Mouse (Mus musculus): ENCODE results near the gene Eno2. TPM values are rescaled to one million over a fixed set of nuclear protein-coding genes. Genes with fewer than 3 reads are reported as not detected.

The Eno2 gene
- total and polyA plus RNA-seq, 3 experiments: 20.8 to 24.6 (median 23.6) TPM

DNA sequence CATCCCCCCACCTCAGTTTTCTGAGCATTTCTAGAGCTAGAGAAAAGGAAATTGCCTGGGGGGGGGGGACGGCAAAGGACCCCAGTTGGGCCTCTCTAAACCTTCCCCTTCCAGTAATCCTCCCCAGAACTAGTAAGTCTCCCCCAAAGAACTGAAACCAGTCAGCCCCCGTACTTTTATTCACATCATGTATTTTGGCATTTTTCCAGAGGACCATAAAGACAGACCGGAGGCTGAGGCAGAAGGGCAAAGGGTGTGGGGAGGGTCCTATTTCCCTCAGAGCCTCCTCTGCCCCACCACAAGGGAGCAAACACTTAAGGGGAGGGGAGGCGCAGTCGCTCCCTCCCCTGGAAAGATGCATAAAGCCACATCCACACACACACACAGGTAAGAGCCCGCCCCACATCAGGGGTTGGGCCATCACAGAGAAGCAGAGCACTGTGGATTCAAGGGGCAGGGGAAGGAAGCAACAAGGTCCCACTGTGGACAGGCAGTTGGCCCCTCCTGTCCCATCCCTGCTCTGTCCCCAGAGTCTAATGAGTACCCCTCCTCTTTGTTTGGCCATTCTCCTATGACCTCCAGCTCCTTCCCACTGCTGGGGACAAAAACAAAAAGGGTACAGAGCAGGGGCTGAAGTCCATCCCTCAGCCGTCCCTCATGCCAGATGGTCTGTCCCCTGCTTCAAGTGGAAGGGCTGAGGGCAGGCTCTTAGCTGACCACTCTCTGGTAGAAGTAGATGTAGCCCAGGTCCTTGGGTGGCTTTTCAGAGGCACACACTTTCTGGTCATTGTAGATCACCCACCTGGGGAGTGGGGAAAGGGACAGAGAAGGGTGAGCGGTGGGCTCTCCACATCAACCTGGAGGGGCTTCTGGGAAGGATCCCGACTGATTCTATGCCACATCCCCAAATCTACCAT, 45.6 kb upstream of the Eno2 start:
- Histone ChIP-seq H3K4me1 (ENCODE audit: control insufficient read depth in 1 of 2, insufficient read depth in 2 of 2) (peaks cover 5 to 27% of the 10 kb centered on the region in 2 experiments), H3K9me3 (replicated peaks; ENCODE audit: low read length) (no peaks in the 10 kb centered on the region), H3K79me2 (replicated peaks; ENCODE audit: control insufficient read depth, extremely low read depth, insufficient read depth, poor library complexity, severe bottlenecking) (peaks cover 23% of the 10 kb centered on the region), H3K36me3 (replicated peaks in 1 of 2; ENCODE audit: control insufficient read depth in 1 of 2, insufficient read depth in 1 of 2, low read length in 1 of 2) (peaks cover 69 to 81% of the 10 kb centered on the region in 2 experiments), H3K4me2 (ENCODE audit: insufficient read depth, low read depth, poor library complexity, severe bottlenecking) (no peak overlapping the region), H3K27ac (ENCODE audit: insufficient read depth, low read depth) (no peak overlapping the region), H3K4me3 (replicated peaks in 1 of 3; ENCODE audit: low read depth in 2 of 3, low read length in 2 of 3, poor library complexity in 1 of 3) (no peak overlapping the region), H3K9ac (ENCODE audit: insufficient read depth, low read depth) (no peak overlapping the region), H3K27me3 (replicated peaks) (no peaks in the 10 kb centered on the region)
- in situ Hi-C loops (cut with MboI; ENCODE audit: low pct_ligation_motif_present, low pct_unique_long_range_greater_than_20kb, low sequenced_read_pairs) (no loop called here), dilution Hi-C loops (cut with MboI; ENCODE audit: extremely low pct_ligation_motif_present, extremely low pct_unique_long_range_greater_than_20kb, low sequenced_read_pairs) (no loop called here)
- no peak for DNase-seq (ENCODE audit: extremely low read depth)
- TF ChIP-seq MYC (IDR thresholded peaks at IDR 0.05; ENCODE audit: low read depth, low read length): no peak
- no peak for TF ChIP-seq JUND (conservative IDR thresholded peaks at IDR 0.05; ENCODE audit: low read depth, low read length)
- TF ChIP-seq GABPA (IDR thresholded peaks at IDR 0.05; ENCODE audit: insufficient replicate concordance, low read depth, low read length): no peak
- no peak for TF ChIP-seq CHD1 (IDR thresholded peaks at IDR 0.05; ENCODE audit: low read depth, low read length)

DNA sequence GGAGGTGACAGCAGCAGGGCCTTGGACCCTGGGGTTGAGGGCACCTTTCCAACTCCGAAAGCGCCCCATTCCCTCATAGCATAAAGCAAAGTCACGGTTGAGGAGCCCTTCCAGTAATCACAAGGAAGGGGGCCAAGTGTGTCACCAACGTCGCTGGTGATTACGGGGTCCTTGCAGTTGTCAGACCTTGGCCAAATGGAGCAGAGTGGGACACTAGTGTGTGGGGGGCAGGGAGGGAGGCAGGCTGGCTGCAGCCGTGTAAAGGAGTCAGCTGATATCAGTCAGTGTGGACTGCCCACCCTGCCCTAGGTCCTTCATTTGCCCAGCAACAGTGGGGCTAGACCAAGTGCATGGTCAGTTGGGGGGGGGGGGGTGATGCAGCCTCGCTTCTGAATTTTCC, 45.0 kb upstream of the Eno2 start:
- Histone ChIP-seq H3K27me3 (replicated peaks) (no peaks in the 10 kb centered on the region), H3K4me2 (ENCODE audit: insufficient read depth, low read depth, poor library complexity, severe bottlenecking) (peak overlapping the region; percentile 83), H3K36me3 (replicated peaks in 1 of 2; ENCODE audit: control insufficient read depth in 1 of 2, insufficient read depth in 1 of 2, low read length in 1 of 2) (peaks cover 67 to 81% of the 10 kb centered on the region in 2 experiments), H3K79me2 (replicated peaks; ENCODE audit: control insufficient read depth, extremely low read depth, insufficient read depth, poor library complexity, severe bottlenecking) (peaks cover 23% of the 10 kb centered on the region), H3K4me1 (ENCODE audit: control insufficient read depth in 1 of 2, insufficient read depth in 2 of 2) (peaks cover 5 to 32% of the 10 kb centered on the region in 2 experiments), H3K4me3 (replicated peaks in 1 of 3; ENCODE audit: low read depth in 2 of 3, low read length in 2 of 3, poor library complexity in 1 of 3) (peak overlapping the region in 2 of 3 experiments; percentile 11 to 82), H3K9me3 (replicated peaks; ENCODE audit: low read length) (no peaks in the 10 kb centered on the region), H3K9ac (ENCODE audit: insufficient read depth, low read depth) (no peak overlapping the region), H3K27ac (ENCODE audit: insufficient read depth, low read depth) (no peak overlapping the region)
- TF ChIP-seq POLR2A (IDR thresholded peaks at IDR 0.05; ENCODE audit: low read depth, low read length): no peak
- no peak for TF ChIP-seq GABPA (IDR thresholded peaks at IDR 0.05; ENCODE audit: insufficient replicate concordance, low read depth, low read length)
- TF ChIP-seq MYC (IDR thresholded peaks at IDR 0.05; ENCODE audit: low read depth, low read length): no peak
- TF ChIP-seq POLR2AphosphoS2 (IDR thresholded peaks at IDR 0.05; ENCODE audit: low read depth, low read length): no peak
- no peak for TF ChIP-seq ZC3H11A (IDR thresholded peaks at IDR 0.05; ENCODE audit: low read depth, low read length)
- TF ChIP-seq UBTF (IDR thresholded peaks at IDR 0.05; ENCODE audit: low read depth, low read length): no peak
- no peak for TF ChIP-seq ZMIZ1 (IDR thresholded peaks at IDR 0.05; ENCODE audit: low read depth, low read length)
- TF ChIP-seq NRF1 (IDR thresholded peaks at IDR 0.05; ENCODE audit: low read depth, low read length): no peak
- in situ Hi-C loops (cut with MboI; ENCODE audit: low pct_ligation_motif_present, low pct_unique_long_range_greater_than_20kb, low sequenced_read_pairs): no loop called here
- no peak for DNase-seq (ENCODE audit: extremely low read depth)
- dilution Hi-C loops (cut with MboI; ENCODE audit: extremely low pct_ligation_motif_present, extremely low pct_unique_long_range_greater_than_20kb, low sequenced_read_pairs): no loop called here

DNA sequence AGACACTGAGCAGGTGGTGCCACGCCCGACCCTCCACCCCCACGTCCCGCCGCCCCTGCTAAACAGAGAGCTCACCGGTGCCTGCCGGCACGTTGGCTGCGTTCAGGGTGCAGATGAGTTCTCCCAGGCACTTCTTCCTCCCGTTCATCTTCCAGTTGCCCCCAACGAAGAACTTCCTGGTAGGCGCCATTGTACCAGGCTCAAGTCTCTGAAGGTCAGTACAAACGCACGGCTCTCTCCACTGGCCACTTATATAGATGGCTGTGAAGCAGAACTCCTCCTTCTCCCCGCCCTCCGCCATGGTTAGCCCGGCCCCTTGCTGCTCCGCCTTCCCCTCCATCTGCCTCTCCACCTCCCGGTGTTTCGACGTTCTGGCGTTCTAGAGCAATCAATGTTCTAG, 44.5 kb upstream of the Eno2 start, which contains the start of gene Tpi1:
Gene Tpi1, minus strand, starts transcription at position 364 of the 400 bp plus-strand sequence.
- in situ Hi-C loops (cut with MboI; ENCODE audit: low pct_ligation_motif_present, low pct_unique_long_range_greater_than_20kb, low sequenced_read_pairs): no loop called here
- peaks cover 5 to 34% of the 10 kb centered on the region in 2 experiments for H3K4me1 ChIP-seq (ENCODE audit: control insufficient read depth in 1 of 2, insufficient read depth in 2 of 2)
- TF ChIP-seq NRF1 (IDR thresholded peaks at IDR 0.05; ENCODE audit: low read depth, low read length): no peak
- TF ChIP-seq UBTF (IDR thresholded peaks at IDR 0.05; ENCODE audit: low read depth, low read length): 0 out of 2 replicates have a peak, but pooled peaks have one; percentile 14
- no peak for TF ChIP-seq EP300 (IDR thresholded peaks at IDR 0.05; ENCODE audit: low read length)
- TF ChIP-seq ZKSCAN1 (IDR thresholded peaks at IDR 0.05; ENCODE audit: borderline replicate concordance, low read depth, low read length): no peak
- TF ChIP-seq ETS1 (conservative IDR thresholded peaks at IDR 0.05; ENCODE audit: low read depth, low read length): no peak
- no peak for TF ChIP-seq GABPA (IDR thresholded peaks at IDR 0.05; ENCODE audit: insufficient replicate concordance, low read depth, low read length)
- TF ChIP-seq KAT2A (IDR thresholded peaks at IDR 0.05; ENCODE audit: insufficient replicate concordance, low read length): no peak
- TF ChIP-seq NELFE (IDR thresholded peaks at IDR 0.05; ENCODE audit: low read depth, low read length): peak; percentile 99
- TF ChIP-seq TBP (conservative IDR thresholded peaks at IDR 0.05; ENCODE audit: low read depth, low read length): peak; percentile 98
- TF ChIP-seq TCF12 (IDR thresholded peaks at IDR 0.05; ENCODE audit: low read depth, low read length): peak; percentile 82
- no peak for TF ChIP-seq USF1 (IDR thresholded peaks at IDR 0.05; ENCODE audit: low read depth, low read length)
- no peak for TF ChIP-seq BHLHE40 (IDR thresholded peaks at IDR 0.05; ENCODE audit: low read depth, low read length)
- peak; percentile 98 for TF ChIP-seq POLR2AphosphoS2 (IDR thresholded peaks at IDR 0.05; ENCODE audit: low read depth, low read length)
- no peak for TF ChIP-seq JUND (conservative IDR thresholded peaks at IDR 0.05; ENCODE audit: low read depth, low read length)
- no peak for TF ChIP-seq CHD1 (IDR thresholded peaks at IDR 0.05; ENCODE audit: low read depth, low read length)
- TF ChIP-seq MAZ (IDR thresholded peaks at IDR 0.05; ENCODE audit: low read depth, low read length): no peak
- no peak; the same call in 1 of the 2 replicates for TF ChIP-seq MEF2A (IDR thresholded peaks at IDR 0.05; ENCODE audit: borderline replicate concordance, low read depth, low read length)

More for the DNA sequence above, 44.5 kb upstream of the Eno2 start, which contains the start of gene Tpi1:
- H3K27ac ChIP-seq (ENCODE audit: insufficient read depth, low read depth): peak within 1 kb of the TSS; percentile 17; the same call in 1 of the 2 replicates
- H3K27me3 ChIP-seq (replicated peaks): no peaks in the 10 kb centered on the region
- H3K79me2 ChIP-seq (replicated peaks; ENCODE audit: control insufficient read depth, extremely low read depth, insufficient read depth, poor library complexity, severe bottlenecking): peaks cover 23% of the 10 kb centered on the region
- peak within 1 kb of the TSS; percentile 83 for H3K4me2 ChIP-seq (ENCODE audit: insufficient read depth, low read depth, poor library complexity, severe bottlenecking)
- H3K4me3 ChIP-seq (replicated peaks in 1 of 3; ENCODE audit: low read depth in 2 of 3, low read length in 2 of 3, poor library complexity in 1 of 3): peak within 1 kb of the TSS; percentile 73 to 97 (median 82)
- peaks cover 63 to 81% of the 10 kb centered on the region in 2 experiments for H3K36me3 ChIP-seq (replicated peaks in 1 of 2; ENCODE audit: control insufficient read depth in 1 of 2, insufficient read depth in 1 of 2, low read length in 1 of 2)
- DNase-seq (ENCODE audit: extremely low read depth): peak; percentile 86
- peak within 1 kb of the TSS; percentile 95 for H3K9ac ChIP-seq (ENCODE audit: insufficient read depth, low read depth)
- H3K9me3 ChIP-seq (replicated peaks; ENCODE audit: low read length): no peaks in the 10 kb centered on the region
- dilution Hi-C loops (cut with MboI; ENCODE audit: extremely low pct_ligation_motif_present, extremely low pct_unique_long_range_greater_than_20kb, low sequenced_read_pairs): no loop called here
